Mouse (Mus musculus) ovary, postnatal 14 days (tissue): ENCODE data around the gene Ice1.

Source experiments
- DNase-seq: peaks from one replicate; pipeline ENCODE4 v3.0.0; 2022; ENCODE audit warnings: low spot score

Ice1 gene

DNA sequence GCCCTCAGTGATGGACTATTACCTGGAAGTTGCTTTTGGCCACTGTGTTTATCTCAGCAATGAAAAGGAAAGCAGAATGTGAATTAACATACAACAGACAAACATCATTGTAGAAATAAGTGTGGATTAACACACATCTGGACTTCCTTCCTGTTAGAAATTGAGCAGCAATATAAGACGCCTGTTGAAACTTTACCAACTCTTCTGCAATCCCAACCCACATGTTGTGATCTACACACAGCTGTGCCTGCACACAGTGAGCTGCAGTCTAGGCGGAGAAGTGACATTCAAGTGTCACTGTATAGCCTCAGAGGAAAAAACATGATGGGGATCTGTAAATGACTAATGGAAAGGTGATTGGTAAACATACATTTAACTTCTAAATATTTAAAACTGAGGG lies 69.5 kb downstream of the Ice1 start:
- DNase-seq, result no peak

DNA sequence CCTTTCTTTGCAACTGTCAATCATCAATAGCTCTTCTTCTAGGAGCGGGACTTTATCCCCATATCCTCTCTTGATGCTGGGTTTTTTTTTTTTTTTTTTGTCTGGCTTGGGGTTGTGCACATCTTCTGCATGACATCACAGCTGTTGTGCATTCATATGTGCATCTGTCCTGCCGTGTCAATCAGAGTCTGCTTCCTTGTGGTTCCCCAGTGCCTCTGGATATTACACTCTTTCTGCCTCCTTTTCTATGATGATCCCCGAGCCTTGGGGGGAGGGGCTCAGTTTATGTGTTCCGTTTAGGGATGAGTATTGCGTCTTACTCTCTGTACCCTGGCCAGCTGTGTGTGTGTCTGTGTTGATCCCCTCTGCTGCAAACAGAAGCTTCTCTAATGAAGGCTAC lies 84.0 kb downstream of the Ice1 start:
- DNase-seq, result no peak

GRCm38 (mm10) chr13:70547457-70547856 lies 90.0 kb downstream of the Ice1 start:
- DNase-seq, result no peak

DNA sequence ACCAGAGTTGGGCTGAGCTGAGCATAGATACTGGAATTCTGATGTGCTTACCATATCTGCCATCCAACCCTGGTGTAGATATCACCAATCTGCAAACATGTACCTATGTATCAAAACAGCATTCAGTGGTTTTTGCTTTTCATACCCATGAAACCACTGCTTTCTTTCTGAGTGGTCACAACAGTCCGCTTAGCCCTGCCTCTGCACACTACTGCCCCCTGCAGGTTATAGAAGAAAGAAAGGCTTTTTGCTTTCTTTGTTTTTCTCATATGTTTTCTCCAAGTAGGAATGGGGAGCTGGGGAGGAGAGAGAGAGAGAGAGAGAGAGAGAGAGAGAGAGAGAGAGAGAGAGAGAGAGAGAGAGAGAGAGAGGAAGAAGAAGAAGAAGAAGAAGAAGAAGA lies 92.2 kb downstream of the Ice1 start:
- no peak for DNase-seq

- DNase-seq, result no peak
Observed at GRCm38 (mm10) chr13:70539842-70540241, 97.6 kb downstream of the Ice1 start.

- DNase-seq, result no peak
Observed at GRCm38 (mm10) chr13:70533412-70533811, 104.0 kb downstream of the Ice1 start.

GRCm38 (mm10) chr13:70532719-70533118 lies 104.7 kb downstream of the Ice1 start:
- no peak for DNase-seq

GRCm38 (mm10) chr13:70517651-70518050 lies 119.8 kb downstream of the Ice1 start:
- DNase-seq, result no peak

- no peak for DNase-seq
Observed at GRCm38 (mm10) chr13:70515004-70515403, 122.4 kb downstream of the Ice1 start.

GRCm38 (mm10) chr13:70510199-70510598 lies 127.2 kb downstream of the Ice1 start:
- DNase-seq, result no peak

DNA sequence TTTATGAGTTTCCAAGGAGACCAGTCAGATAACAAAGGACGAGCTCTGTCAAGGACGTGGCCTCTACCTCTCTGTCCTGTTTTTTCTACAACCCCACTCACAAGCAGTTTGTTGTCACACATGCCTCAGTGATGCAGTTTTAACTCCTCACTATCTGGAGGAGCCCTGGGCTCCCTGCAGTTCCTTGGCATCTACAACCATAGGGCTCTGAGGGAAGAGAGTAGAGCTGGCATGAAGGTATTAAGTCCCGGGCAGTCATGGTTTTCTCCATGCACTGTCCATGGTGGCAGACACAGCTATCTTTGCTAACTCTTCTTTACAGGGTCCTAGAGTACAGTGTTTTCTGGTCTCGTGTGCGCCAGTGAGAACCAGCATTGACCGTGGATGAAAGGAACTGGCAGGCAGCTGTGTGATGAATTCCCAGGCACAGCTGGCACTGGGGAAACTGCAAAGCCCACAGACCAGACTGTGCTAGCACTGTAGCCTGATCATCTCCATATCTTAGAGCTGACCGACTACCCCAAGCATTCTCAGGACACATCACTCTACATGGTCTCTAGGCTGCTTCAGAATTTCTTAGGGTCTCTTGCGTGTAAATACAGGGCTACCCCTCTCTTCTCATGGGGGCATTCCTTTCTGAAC lies 127.9 kb downstream of the Ice1 start:
- no peak for DNase-seq

GRCm38 (mm10) chr13:70508708-70509374 lies 128.6 kb downstream of the Ice1 start:
- no peak for DNase-seq
